Mouse (Mus musculus): Measurements from ENCODE around the gene Gm16503.
"Not testable (repeated sequence)": the region's sequence is repeated elsewhere in the genome, so short reads cannot be mapped to it uniquely, and the experiment has no call there.

DNA sequence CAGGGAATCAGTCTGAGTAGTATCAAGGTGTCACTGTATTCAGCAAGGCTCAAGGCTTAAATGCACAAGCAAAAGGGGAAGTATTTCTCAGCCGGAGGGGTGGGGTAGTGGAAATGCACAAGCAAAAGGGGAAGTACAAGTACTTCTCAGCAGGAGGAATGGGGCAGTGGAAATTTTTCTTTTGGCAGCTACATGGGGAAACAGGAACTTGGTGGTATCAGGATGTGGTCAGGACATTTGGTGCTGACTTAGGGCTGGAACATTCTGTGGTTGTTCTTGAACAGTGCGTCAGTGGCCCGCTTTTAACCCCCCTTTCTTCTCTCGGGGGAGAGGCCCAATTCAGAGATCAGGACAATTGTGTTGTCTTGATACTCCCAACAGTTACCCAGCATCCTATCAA, 39.4 kb downstream of the Gm16503 start:
- TF ChIP-seq CTCF (IDR thresholded peaks at IDR 0.05; ENCODE audit: control insufficient read depth, insufficient read depth, low read length); POLR2A (IDR thresholded peaks at IDR 0.05; ENCODE audit: borderline replicate concordance, control insufficient read depth, low read depth, low read length): not testable (repeated sequence)

All from bone marrow, adult 2 months (tissue).